Mouse (Mus musculus): ENCODE results near the gene Cln5.

The Cln5 gene

GRCm38 (mm10) chr14:103069864-103070611 is at the start of gene Cln5:
Gene Cln5 (plus strand): TSS chr14:103070216.
- DNase-seq (ENCODE audit: low spot score), result peak; percentile 90

GRCm38 (mm10) chr14:103029203-103029602 is 40.8 kb upstream of the Cln5 start:
- DNase-seq (ENCODE audit: low spot score), result no peak

- no peak for DNase-seq (ENCODE audit: low spot score)
These were observed 36.7 kb upstream of the Cln5 start for GRCm38 (mm10) chr14:103033271-103033823.

- no peak for DNase-seq (ENCODE audit: low spot score)
These were observed 35.9 kb upstream of the Cln5 start for GRCm38 (mm10) chr14:103034076-103034475.

- no peak for DNase-seq (ENCODE audit: low spot score)
These were observed 33.0 kb upstream of the Cln5 start for GRCm38 (mm10) chr14:103037016-103037415.

GRCm38 (mm10) chr14:103046677-103047076 is 23.3 kb upstream of the Cln5 start, which contains the start of gene Acod1:
Gene Acod1 (plus strand): TSS chr14:103046977.
- no peak for DNase-seq (ENCODE audit: low spot score)

GRCm38 (mm10) chr14:103048292-103049086 is 21.5 kb upstream of the Cln5 start:
- DNase-seq (ENCODE audit: low spot score), result no peak

- DNase-seq (ENCODE audit: low spot score), result peak; percentile 62
These were observed 18.8 kb upstream of the Cln5 start for GRCm38 (mm10) chr14:103051159-103051769.

GRCm38 (mm10) chr14:103054731-103055130 is 15.3 kb upstream of the Cln5 start:
- no peak for DNase-seq (ENCODE audit: low spot score)

- no peak for DNase-seq (ENCODE audit: low spot score)
These were observed 13.4 kb upstream of the Cln5 start for GRCm38 (mm10) chr14:103056601-103057000.

GRCm38 (mm10) chr14:103058998-103059397 is 11.0 kb upstream of the Cln5 start:
- no peak for DNase-seq (ENCODE audit: low spot score)

GRCm38 (mm10) chr14:103059495-103059894 is 10.5 kb upstream of the Cln5 start:
- DNase-seq (ENCODE audit: low spot score), result no peak

- DNase-seq (ENCODE audit: low spot score), result peak; percentile 74
These were observed 4.5 kb upstream of the Cln5 start for GRCm38 (mm10) chr14:103065294-103066167.

- no peak for DNase-seq (ENCODE audit: low spot score)
These were observed 552 bp upstream of the Cln5 start for GRCm38 (mm10) chr14:103069465-103069863.

- DNase-seq (ENCODE audit: low spot score), result no peak
These were observed 774 bp downstream of the Cln5 start for GRCm38 (mm10) chr14:103070790-103071189.

GRCm38 (mm10) chr14:103071471-103071870 is 1.5 kb downstream of the Cln5 start:
- DNase-seq (ENCODE audit: low spot score), result no peak

GRCm38 (mm10) chr14:103072731-103073130 is 2.7 kb downstream of the Cln5 start:
- no peak for DNase-seq (ENCODE audit: low spot score)

- no peak for DNase-seq (ENCODE audit: low spot score)
These were observed 3.8 kb downstream of the Cln5 start for GRCm38 (mm10) chr14:103073825-103074224.

- no peak for DNase-seq (ENCODE audit: low spot score)
These were observed 5.2 kb downstream of the Cln5 start for GRCm38 (mm10) chr14:103075166-103075565.

GRCm38 (mm10) chr14:103077272-103078005 is 7.4 kb downstream of the Cln5 start:
- no peak for DNase-seq (ENCODE audit: low spot score)
